Comparison of ENCODE assay signal across 33 mouse cellular contexts in genomic region chr1:38422921-38423320, GRCm38 (mm10).
"Had no signal": no experiment of that assay in that cellular context is flagged by ENCODE, and none has a peak within 500 bp of the region (broad histone marks: within the 10 kb centered on the region; RNA-seq: fewer than 3 reads in every experiment).

No protein-coding gene starts in this region.

- H3K4me3 ChIP-seq: limb, embryonic 10.5 days; limb, embryonic 12.5 days; limb, embryonic 13.5 days; limb, embryonic 15.5 days; liver, embryonic 12.5 days; liver, embryonic 13.5 days; liver, embryonic 15.5 days; lung, embryonic 15.5 days; megakaryocyte, embryonic 14.5 days; midbrain, embryonic 10.5 days; midbrain, embryonic 12.5 days; midbrain, embryonic 13.5 days; midbrain, embryonic 15.5 days; myocyte; neural tube, embryonic 12.5 days; neural tube, embryonic 13.5 days had no signal

- H3K27me3 ChIP-seq: limb, embryonic 12.5 days; limb, embryonic 13.5 days; limb, embryonic 15.5 days; liver, embryonic 12.5 days; liver, embryonic 13.5 days; liver, embryonic 15.5 days; lung, embryonic 15.5 days; megakaryocyte, embryonic 14.5 days; midbrain, embryonic 12.5 days; midbrain, embryonic 13.5 days; midbrain, embryonic 15.5 days; neural tube, embryonic 12.5 days; neural tube, embryonic 13.5 days had no signal

- H3K36me3 ChIP-seq: limb, embryonic 13.5 days; limb, embryonic 15.5 days; liver, embryonic 12.5 days; liver, embryonic 13.5 days; liver, embryonic 15.5 days; lung, embryonic 15.5 days; midbrain, embryonic 10.5 days; midbrain, embryonic 12.5 days; midbrain, embryonic 13.5 days; midbrain, embryonic 15.5 days; neural tube, embryonic 12.5 days; neural tube, embryonic 13.5 days had no signal

- H3K27ac ChIP-seq: limb, embryonic 10.5 days; limb, embryonic 12.5 days; limb, embryonic 13.5 days; limb, embryonic 15.5 days; liver, embryonic 12.5 days; liver, embryonic 13.5 days; liver, embryonic 14.5 days; liver, embryonic 15.5 days; lung, embryonic 15.5 days; macrophage; midbrain, embryonic 10.5 days; midbrain, embryonic 12.5 days; midbrain, embryonic 13.5 days; midbrain, embryonic 15.5 days; neural tube, embryonic 12.5 days; neural tube, embryonic 13.5 days had no signal

- DNase-seq: left cerebral cortex, postnatal 4 days; liver; liver, embryonic 13.5 days; liver, postnatal 0 days; lung, adult 18-20 months; lung, adult 2 months; lung, embryonic 14.5 days; lung, postnatal 10 days; lung, postnatal 14 days; lung, postnatal 36 days; lung, postnatal 4 days; midbrain, embryonic 14.5 days had no signal

- H3K9me3 ChIP-seq: limb, embryonic 10.5 days; limb, embryonic 12.5 days; limb, embryonic 13.5 days; limb, embryonic 15.5 days; liver, embryonic 12.5 days; liver, embryonic 13.5 days; liver, embryonic 15.5 days; lung, embryonic 15.5 days; midbrain, embryonic 12.5 days; midbrain, embryonic 13.5 days; midbrain, embryonic 15.5 days; neural tube, embryonic 12.5 days; neural tube, embryonic 13.5 days had no signal

- ATAC-seq: liver, embryonic 12.5 days; liver, postnatal 0 days; lung, postnatal 0 days; midbrain, embryonic 13.5 days; midbrain, embryonic 15.5 days; midbrain, embryonic 16.5 days had no signal

- H3K9ac ChIP-seq: limb, embryonic 12.5 days; limb, embryonic 13.5 days; limb, embryonic 15.5 days; liver, embryonic 12.5 days; liver, embryonic 13.5 days; liver, embryonic 14.5 days; liver, embryonic 15.5 days; liver, postnatal 0 days; lung, embryonic 14.5 days; lung, embryonic 15.5 days; midbrain, embryonic 12.5 days; midbrain, embryonic 13.5 days; midbrain, embryonic 15.5 days; neural tube, embryonic 12.5 days; neural tube, embryonic 13.5 days had no signal

- H3K4me2 ChIP-seq: limb, embryonic 12.5 days; limb, embryonic 13.5 days; limb, embryonic 15.5 days; liver, embryonic 11.5 days; liver, embryonic 12.5 days; liver, embryonic 13.5 days; liver, embryonic 15.5 days; lung, embryonic 14.5 days; lung, embryonic 15.5 days; midbrain, embryonic 11.5 days; midbrain, embryonic 12.5 days; midbrain, embryonic 13.5 days; midbrain, embryonic 15.5 days; neural tube, embryonic 12.5 days; neural tube, embryonic 13.5 days had no signal

- H3K4me1 ChIP-seq: liver, embryonic 12.5 days; liver, embryonic 13.5 days; liver, embryonic 15.5 days; lung, embryonic 15.5 days had no signal
